Mouse (Mus musculus): ENCODE measurements around the gene Gdi2.
"Not testable (repeated sequence)": the region's sequence is repeated elsewhere in the genome, so short reads cannot be mapped to it uniquely, and the experiment has no call there.

The Gdi2 gene

GRCm38 (mm10) chr13:3537594-3538222 lies at the start of gene Gdi2:
Gene Gdi2 (plus strand): TSS chr13:3538063.
- peak; percentile 94 for DNase-seq (ENCODE audit: low spot score)

DNA sequence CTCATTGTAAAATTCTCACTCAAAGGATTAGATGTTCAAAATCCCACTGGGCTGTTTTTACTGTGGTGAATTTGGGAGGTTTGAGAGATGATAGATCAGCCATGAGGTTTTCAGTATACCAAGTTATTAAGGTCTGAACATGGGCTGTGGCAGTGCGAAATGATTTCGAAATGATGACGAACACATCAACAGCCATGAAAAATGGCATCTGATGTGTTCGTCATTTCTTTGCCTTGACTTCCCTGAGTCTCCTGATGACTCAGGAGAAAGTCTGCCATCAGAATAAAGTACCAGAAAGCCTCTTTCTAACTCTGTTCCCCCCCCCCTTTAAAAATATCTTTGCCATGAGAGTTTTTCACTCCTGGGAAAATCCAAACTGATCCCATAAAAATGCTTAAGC lies 42.3 kb upstream of the Gdi2 start:
- DNase-seq (ENCODE audit: low spot score) = no peak

- not testable (repeated sequence) for DNase-seq (ENCODE audit: low spot score)
Observed at GRCm38 (mm10) chr13:3501014-3501413, 36.8 kb upstream of the Gdi2 start.

- DNase-seq (ENCODE audit: low spot score) = peak; percentile 20
Observed at GRCm38 (mm10) chr13:3515351-3515750, 22.5 kb upstream of the Gdi2 start.

DNA sequence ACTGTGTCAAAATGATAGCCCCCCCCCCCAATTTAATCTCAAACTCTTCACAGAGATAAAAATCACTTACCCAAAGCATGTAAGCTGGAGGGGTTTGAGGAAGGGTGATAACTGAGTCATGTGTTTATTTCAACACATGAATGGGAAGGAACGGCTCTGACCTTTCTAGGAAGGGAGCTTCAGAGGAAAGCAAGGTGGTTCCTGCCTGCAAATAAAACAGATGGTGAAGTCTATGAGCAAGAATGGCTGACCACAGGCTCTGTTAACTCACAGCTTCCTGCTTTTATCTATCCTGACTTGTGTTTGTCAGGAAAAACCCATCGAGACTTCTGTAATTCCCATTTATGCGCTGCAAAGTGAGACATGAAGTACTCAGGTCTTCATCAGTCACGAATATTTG lies 18.5 kb upstream of the Gdi2 start:
- DNase-seq (ENCODE audit: low spot score) = not testable (repeated sequence)

DNA sequence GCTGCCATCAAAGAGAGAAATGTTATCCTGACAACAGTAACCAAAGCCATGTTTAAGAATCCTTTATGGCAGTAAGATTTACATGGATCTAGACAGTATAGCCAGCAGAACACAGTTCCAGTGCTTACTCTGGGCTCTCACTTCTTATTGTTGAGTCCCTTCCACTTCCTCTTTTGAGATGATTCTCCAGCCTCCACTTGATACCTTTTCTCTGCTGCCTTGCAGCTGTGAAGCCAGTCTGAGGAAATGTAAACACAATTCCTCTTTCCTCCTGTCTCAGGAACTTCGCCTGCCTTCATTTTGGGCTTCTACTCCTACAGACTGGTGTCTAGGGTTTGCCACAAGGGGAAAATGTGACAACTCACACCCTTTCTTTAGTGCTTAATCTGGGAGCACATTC lies 17.9 kb upstream of the Gdi2 start:
- DNase-seq (ENCODE audit: low spot score) = not testable (repeated sequence)

DNA sequence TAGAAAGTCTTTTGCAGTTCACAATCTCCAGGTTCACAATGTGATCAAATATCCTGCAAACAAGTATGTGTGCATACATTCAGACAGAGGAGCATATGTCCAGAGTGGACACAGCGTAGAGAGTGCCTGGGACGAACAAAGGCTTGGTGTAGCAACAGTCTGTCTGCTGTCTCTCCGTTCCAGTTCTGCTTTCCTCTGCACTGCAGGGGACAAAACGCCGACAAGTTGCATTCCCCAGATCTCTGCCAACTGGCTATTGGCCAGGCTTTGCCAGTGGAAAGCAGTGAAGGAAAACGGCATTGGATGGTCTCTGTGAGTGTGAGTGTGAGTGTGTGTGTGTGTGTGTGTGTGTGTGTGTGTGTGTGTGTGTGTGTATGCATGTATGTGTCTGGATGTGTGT lies 14.4 kb upstream of the Gdi2 start:
- no peak for DNase-seq (ENCODE audit: low spot score)

DNA sequence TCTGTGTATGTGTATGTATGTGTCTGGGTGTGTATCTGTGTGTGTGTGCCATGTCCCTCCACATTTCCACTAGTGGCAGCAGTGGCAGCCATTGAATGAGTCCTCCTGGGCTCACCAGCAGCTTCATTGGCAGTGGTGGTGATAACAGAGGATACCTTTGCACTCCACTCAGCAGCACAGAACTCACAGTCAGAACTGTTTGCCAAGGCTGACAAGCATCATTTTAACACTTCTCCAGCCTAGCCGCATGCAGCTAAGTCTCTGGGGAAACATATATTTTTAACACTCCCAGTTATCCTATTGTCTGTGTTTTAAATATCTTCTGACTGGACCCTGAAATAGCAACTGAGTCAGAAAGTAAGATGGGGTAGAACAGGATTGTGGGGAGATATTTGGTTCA lies 13.9 kb upstream of the Gdi2 start:
- no peak for DNase-seq (ENCODE audit: low spot score)

DNA sequence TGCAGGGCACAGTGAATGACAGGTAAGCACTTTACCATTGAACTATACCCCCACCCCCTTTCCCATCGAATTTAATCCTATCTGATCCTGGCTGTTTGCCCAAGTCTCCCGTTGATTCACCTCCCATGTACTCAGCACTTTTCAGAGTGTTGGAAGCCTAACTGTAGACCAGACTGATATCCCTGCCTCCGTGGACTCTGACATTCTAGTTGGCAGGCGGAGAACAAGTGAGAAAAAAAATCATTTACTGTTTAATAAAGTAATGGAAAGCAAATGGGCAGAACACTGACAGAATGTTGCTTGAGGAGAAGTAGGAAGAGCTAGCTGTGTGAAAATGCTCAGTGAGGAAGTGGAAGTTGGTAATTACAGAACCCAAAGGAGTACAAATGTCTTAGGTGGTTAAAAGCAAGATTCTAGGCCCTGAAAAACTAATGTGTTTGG lies 12.2 kb upstream of the Gdi2 start:
- DNase-seq (ENCODE audit: low spot score) = no peak

- no peak for DNase-seq (ENCODE audit: low spot score)
Observed at GRCm38 (mm10) chr13:3526328-3526727, 11.5 kb upstream of the Gdi2 start.

DNA sequence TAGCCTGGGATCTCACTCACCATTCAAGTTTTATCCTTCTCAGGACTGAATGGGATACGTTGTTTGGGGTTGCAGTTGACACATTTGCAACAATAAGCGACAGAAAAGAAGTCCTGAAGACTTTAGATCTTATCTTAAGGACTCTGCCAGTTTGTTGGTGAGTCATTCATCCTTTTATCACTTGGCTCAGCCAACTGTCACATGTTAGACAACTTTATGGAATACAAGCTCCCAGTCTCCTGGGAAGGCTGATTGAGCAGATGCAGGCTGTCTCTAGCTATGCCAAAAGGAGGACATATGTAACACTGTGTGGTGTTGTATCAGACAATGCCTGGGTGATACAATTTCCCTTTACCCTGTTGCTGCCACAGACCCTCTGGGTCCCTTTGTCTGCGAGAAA lies 7.4 kb upstream of the Gdi2 start:
- no peak for DNase-seq (ENCODE audit: low spot score)

- not testable (repeated sequence) for DNase-seq (ENCODE audit: low spot score)
Observed at GRCm38 (mm10) chr13:3531176-3531575, 6.7 kb upstream of the Gdi2 start.

GRCm38 (mm10) chr13:3531692-3532320 lies 6.1 kb upstream of the Gdi2 start:
- no peak for DNase-seq (ENCODE audit: low spot score)

DNA sequence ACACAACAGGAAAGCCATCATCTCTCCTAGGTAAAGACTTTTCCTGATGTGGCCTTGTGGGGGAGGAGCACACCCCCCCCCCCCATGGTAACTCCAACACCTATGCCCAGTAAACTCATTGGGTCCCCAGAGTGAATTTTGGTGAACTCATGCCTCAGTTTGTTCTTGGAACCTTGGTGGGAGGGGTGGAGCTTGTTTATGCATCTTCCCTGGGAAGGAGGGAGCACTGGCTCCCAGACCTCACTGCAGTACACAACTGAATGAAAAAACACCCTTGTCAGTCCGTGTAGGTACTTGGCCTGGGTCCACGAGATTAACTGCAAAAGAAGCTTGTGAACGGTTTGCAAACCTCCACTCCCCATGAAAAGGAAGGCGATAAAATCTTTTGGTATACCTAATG lies 5.4 kb upstream of the Gdi2 start:
- DNase-seq (ENCODE audit: low spot score) = no peak

DNA sequence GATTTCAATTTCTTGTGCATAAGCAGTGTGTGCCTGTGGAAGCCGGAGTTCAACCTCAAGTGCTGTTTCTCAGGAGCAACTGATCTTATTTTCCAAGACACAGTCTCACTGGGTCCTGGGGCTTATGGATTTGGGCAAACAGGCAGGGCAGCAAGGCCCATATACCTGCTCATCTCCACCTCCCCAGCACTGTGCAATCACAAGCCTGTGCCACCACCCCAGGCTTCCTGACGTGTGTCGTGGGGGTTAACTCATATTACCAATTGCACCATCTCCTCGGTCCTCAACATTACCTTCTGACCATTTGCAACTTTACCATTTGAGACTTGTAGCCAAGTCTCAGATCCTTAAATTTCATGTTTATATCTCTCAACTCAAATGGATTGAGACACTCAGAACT lies 3.7 kb upstream of the Gdi2 start:
- no peak for DNase-seq (ENCODE audit: low spot score)

GRCm38 (mm10) chr13:3538223-3538968 lies 533 bp downstream of the Gdi2 start:
- peak; percentile 75 for DNase-seq (ENCODE audit: low spot score)

GRCm38 (mm10) chr13:3538969-3539562 lies 1.2 kb downstream of the Gdi2 start:
- peak; percentile 17 for DNase-seq (ENCODE audit: low spot score)

GRCm38 (mm10) chr13:3540166-3540565 lies 2.3 kb downstream of the Gdi2 start:
- DNase-seq (ENCODE audit: low spot score) = no peak

- DNase-seq (ENCODE audit: low spot score) = no peak
Observed at GRCm38 (mm10) chr13:3541159-3541782, 3.4 kb downstream of the Gdi2 start.

DNA sequence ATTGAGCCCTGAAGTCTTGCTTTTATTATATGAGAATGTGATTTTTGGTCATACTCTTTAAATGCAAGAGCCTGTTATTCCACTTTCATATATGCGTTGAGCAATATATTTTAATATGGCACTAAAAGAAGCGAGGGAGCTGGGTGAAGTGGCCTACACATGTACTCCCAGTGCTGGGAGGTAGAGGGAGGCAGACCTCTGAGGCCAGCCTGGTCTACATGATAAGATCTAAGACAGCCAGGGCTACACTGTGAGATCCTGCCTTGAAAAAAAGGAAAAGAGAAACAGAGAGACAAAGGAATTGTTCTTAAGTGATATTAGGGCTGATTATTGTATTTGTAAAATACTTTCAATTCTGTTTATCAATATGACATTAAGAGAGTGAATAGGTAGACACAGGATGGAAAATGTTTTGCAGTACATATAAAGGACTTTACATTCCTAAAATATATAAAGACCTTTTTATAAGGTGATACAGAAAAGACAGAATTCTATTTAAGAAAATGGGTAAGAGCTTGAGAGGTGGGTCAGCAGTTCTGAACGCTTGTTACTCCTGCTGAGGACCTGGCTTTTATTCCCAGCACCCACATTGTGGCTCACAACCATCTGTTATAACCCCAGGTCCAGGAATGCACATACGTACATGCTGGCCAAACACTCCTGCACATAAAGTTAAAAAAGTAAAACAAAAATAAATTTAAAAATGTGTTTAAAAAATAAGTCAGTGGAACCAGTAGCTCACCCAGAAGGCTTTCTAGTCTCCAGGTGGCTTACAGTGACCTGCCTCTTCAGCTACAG lies 6.4 kb downstream of the Gdi2 start:
- no peak for DNase-seq (ENCODE audit: low spot score)

- no peak for DNase-seq (ENCODE audit: low spot score)
Observed at GRCm38 (mm10) chr13:3544925-3545324, 7.1 kb downstream of the Gdi2 start.

GRCm38 (mm10) chr13:3547410-3547809 lies 9.5 kb downstream of the Gdi2 start:
- DNase-seq (ENCODE audit: low spot score) = no peak
